Mouse (Mus musculus): ENCODE data around the gene Rab40c.

GRCm38 (mm10) chr17:25842509-25842908, 77.0 kb downstream of the Rab40c start:
- TF ChIP-seq CTCF (IDR thresholded peaks at IDR 0.05): no peak
- TF ChIP-seq EP300 (IDR thresholded peaks at IDR 0.05): no peak

All from lung, postnatal 0 days (tissue).